Mouse (Mus musculus) cortical plate, adult 2 months (tissue): ENCODE data around the gene Gm4858.

Source experiments
- CTCF ChIP-seq: fragments of 200-500 bp; IDR thresholded peaks from 2 replicates; pipeline ENCODE4 v1.5.1; 2011; ENCODE audit warnings: mild to moderate bottlenecking, control low read depth, low read length; ENCODE audit not compliant: insufficient read depth; ENCODE audit errors: extremely low read depth
- POLR2A ChIP-seq: fragments of 200-500 bp; IDR thresholded peaks from 2 replicates; pipeline ENCODE4 v1.6.1; 2011; ENCODE audit warnings: mild to moderate bottlenecking, low read length, control low read depth; ENCODE audit not compliant: insufficient read depth; ENCODE audit errors: extremely low read depth

- TF ChIP-seq CTCF (no peak), POLR2A (no peak)
Measured at GRCm38 (mm10) chr3:93050182-93050581, 18.4 kb upstream of the Gm4858 start.
